Mouse (Mus musculus): ENCODE measurements around the gene Porcn. TPM values are rescaled to one million over a fixed set of nuclear protein-coding genes. Genes with fewer than 3 reads are reported as not detected.

The Porcn gene
- polyA plus RNA-seq, 1 experiment from 2014 or later, result 8.9 TPM

DNA sequence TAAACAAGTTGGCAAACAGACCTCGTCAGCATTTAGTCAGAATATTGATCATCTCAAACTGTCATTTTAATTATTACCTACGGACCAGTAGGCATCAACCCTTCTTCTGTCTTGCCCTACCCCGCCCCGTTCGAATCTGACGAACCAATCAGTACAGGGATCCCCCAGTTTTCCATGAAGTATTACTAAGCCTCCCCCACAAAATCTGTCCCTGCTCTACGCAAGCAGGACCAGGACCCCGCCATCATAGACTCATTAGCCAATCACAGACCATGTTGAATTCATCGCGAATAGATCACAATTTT, 13.0 kb downstream of the Porcn start, which contains the start of gene Ebp:
Ebp (minus strand) TSS at position 94 of the 305 bp plus-strand sequence.
- peak within 1 kb of the TSS; percentile 60; the same call in 1 of the 2 replicates for H3K9ac ChIP-seq (ENCODE audit: low read depth, low read length)
- peak within 1 kb of the TSS; percentile 50; the same call in 1 of the 2 replicates for H3K27ac ChIP-seq
- no peaks in the 10 kb centered on the region for H3K27me3 ChIP-seq (ENCODE audit: insufficient read depth, low read length)
- no peaks in the 10 kb centered on the region for H3K4me1 ChIP-seq (replicated peaks; ENCODE audit: insufficient read depth, low read length)
- DNase-seq (ENCODE audit: low spot score), result no peak
- peak within 1 kb of the TSS; percentile 46 for H3K4me3 ChIP-seq (replicated peaks; ENCODE audit: low read depth, low read length)
- no peak for ATAC-seq (replicated peaks; ENCODE audit: low FRiP score, low read depth)
- WGBS, result 41% methylated on average over 10 of the region's 10 CpGs
- no peak for TF ChIP-seq CTCF (IDR thresholded peaks at IDR 0.05; ENCODE audit: low read depth)
- no peaks in the 10 kb centered on the region for H3K9me3 ChIP-seq (replicated peaks; ENCODE audit: low read length)
- H3K36me3 ChIP-seq (ENCODE audit: insufficient read depth, low read length), result no peaks in the 10 kb centered on the region
- H3K4me2 ChIP-seq (ENCODE audit: low read length), result peak within 1 kb of the TSS; percentile 63

DNA sequence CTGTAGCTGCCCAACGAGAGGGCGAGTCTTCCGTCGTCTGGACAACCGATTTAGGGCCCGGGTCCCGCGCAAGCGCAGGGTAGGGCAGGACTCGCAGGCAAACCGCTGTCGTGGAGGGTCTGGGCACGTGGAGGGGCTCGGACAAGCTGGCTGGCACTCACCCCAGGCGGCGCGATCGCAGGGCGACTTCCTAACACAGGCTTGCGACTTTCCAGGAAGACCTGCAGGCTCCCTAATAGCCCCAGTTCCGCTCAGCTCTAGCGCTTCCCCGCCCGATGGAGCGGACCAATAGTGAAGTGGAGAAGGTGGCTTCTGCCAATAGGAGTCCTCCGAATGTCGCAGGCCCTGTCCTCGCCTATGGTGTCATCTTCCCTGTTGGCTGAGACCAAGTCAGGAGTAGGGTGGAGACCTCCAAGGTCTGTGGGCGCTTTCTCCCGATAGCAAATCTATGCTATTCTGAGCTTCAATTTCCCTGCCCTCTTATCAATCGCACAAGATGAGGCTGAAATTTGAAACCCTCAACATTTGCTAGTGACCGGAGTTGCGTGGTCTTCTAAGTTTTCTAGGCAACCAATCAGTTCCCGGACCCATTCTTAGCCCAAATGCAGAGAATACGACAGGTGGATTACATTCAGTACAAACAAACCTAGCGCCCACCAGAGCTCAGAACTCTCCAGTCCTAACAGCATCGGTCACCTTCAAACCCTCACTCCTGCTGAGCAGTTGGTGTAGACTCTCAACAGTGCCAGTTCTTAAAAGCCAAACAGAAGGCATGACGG, 13.5 kb downstream of the Porcn start:
- ATAC-seq (replicated peaks; ENCODE audit: low FRiP score, low read depth), result peak; percentile 98
- no peaks in the 10 kb centered on the region for H3K27me3 ChIP-seq (ENCODE audit: insufficient read depth, low read length)
- no peaks in the 10 kb centered on the region for H3K9me3 ChIP-seq (replicated peaks; ENCODE audit: low read length)
- peak overlapping the region; percentile 50; the same call in 1 of the 2 replicates for H3K27ac ChIP-seq
- 23% methylated on average over 38 of the region's 38 CpGs for WGBS
- peak overlapping the region; percentile 46 for H3K4me3 ChIP-seq (replicated peaks; ENCODE audit: low read depth, low read length)
- H3K9ac ChIP-seq (ENCODE audit: low read depth, low read length), result peak overlapping the region; percentile 60; the same call in 1 of the 2 replicates
- DNase-seq (ENCODE audit: low spot score), result peak; percentile 85
- peak overlapping the region; percentile 63 for H3K4me2 ChIP-seq (ENCODE audit: low read length)
- H3K4me1 ChIP-seq (replicated peaks; ENCODE audit: insufficient read depth, low read length), result no peaks in the 10 kb centered on the region
- TF ChIP-seq CTCF (IDR thresholded peaks at IDR 0.05; ENCODE audit: low read depth), result no peak
- H3K36me3 ChIP-seq (ENCODE audit: insufficient read depth, low read length), result no peaks in the 10 kb centered on the region

DNA sequence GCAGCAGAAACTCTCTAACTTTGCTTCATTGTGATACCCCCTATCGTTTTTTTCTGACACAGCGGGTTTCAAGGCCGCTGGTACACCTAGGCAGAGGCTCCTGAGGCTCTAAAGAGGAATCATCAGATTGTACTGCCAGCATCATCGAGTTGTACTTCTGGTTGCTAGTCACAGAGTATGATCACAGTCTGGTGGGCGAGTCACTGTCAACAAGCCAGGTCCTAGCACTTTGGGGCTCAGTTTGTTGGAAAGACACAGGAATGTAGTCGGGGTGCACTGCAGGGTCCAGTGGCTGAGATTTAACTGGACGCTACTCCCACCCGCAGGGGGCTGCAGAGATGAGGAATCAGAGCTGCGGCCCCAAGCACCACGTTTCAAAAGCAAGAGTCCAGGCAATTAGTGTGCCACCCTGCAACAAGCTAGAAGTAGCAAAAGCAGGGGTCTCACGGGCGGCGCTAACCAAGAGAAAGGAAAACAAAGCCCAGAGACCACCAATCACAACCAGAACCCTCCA, 14.1 kb downstream of the Porcn start:
- Histone ChIP-seq H3K9ac (ENCODE audit: low read depth, low read length) (peak overlapping the region; percentile 60; the same call in 1 of the 2 replicates), H3K4me3 (replicated peaks; ENCODE audit: low read depth, low read length) (peak overlapping the region; percentile 46), H3K4me1 (replicated peaks; ENCODE audit: insufficient read depth, low read length) (no peaks in the 10 kb centered on the region), H3K27me3 (ENCODE audit: insufficient read depth, low read length) (no peaks in the 10 kb centered on the region), H3K36me3 (ENCODE audit: insufficient read depth, low read length) (no peaks in the 10 kb centered on the region), H3K4me2 (ENCODE audit: low read length) (peak overlapping the region; percentile 63), H3K27ac (peak overlapping the region; percentile 36; the same call in 1 of the 2 replicates), H3K9me3 (replicated peaks; ENCODE audit: low read length) (no peaks in the 10 kb centered on the region)
- ATAC-seq (replicated peaks; ENCODE audit: low FRiP score, low read depth), result no peak
- no peak; the same call in 1 of the 2 replicates for TF ChIP-seq CTCF (IDR thresholded peaks at IDR 0.05; ENCODE audit: low read depth)
- 34% methylated on average over 13 of the region's 13 CpGs for WGBS
- DNase-seq (ENCODE audit: low spot score), result peak; percentile 40

DNA sequence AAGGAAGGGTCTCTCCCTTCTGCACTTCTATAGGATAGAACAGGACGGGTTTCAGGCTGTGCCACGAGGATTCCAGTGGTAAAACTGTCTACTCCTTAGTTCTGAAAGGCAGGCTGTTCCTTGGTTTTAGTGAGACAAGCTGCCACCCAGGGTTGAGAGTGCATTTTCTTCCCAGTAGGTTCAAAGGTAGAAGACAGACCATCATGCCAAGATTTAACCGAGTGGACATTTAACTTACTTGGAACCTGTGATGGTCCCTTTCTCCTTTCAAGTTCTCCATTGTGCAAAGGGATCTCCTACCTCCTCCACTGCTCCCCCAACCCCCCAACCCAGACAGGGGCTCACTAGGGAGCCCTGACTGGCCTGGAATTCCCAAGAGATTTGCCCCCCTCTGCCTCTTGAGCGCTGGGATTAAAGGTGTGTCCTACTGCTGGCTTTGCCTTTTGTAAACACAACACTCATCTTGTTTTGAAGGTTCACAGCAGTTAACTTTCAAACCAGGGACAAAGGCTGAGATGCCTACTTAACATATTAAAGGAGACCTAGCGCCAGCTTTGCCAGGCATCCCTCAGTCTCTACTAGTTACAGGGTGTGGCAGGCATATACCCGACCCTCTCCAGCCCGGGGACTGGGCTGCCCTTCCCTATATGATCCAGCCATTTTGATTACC, 23.3 kb downstream of the Porcn start:
- Histone ChIP-seq H3K4me2 (ENCODE audit: low read length) (no peak overlapping the region), H3K9me3 (replicated peaks; ENCODE audit: low read length) (no peaks in the 10 kb centered on the region), H3K9ac (ENCODE audit: low read depth, low read length) (no peak overlapping the region), H3K36me3 (ENCODE audit: insufficient read depth, low read length) (no peaks in the 10 kb centered on the region), H3K27me3 (ENCODE audit: insufficient read depth, low read length) (no peaks in the 10 kb centered on the region), H3K27ac (no peak overlapping the region), H3K4me3 (replicated peaks; ENCODE audit: low read depth, low read length) (no peak overlapping the region), H3K4me1 (replicated peaks; ENCODE audit: insufficient read depth, low read length) (no peaks in the 10 kb centered on the region)
- DNase-seq (ENCODE audit: low spot score) (no peak), ATAC-seq (replicated peaks; ENCODE audit: low FRiP score, low read depth) (no peak)
- 17% methylated on average over 7 of the region's 7 CpGs for WGBS
- TF ChIP-seq CTCF (IDR thresholded peaks at IDR 0.05; ENCODE audit: low read depth), result no peak

DNA sequence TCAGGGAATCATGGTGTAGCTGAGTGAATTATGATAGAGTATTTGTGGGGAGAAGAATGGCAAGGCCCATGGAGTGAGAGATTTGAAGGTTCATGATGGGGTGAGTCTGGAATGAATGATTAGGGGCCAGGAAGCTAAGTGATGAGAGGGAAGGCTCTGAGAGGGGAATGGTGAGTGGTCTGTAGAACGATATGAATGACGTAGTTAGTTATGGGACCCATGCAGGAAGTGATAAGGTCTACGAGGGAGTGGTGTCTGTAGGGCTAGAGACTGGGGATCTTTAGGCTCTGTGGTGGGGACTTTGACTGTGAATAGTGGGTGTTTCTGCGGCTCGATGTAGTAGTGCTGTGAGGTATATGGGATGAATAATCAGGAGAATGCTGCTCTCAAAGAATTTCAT, 26.7 kb downstream of the Porcn start:
- Histone ChIP-seq H3K27ac (no peak overlapping the region), H3K4me1 (replicated peaks; ENCODE audit: insufficient read depth, low read length) (no peaks in the 10 kb centered on the region), H3K4me2 (ENCODE audit: low read length) (no peak overlapping the region), H3K36me3 (ENCODE audit: insufficient read depth, low read length) (no peaks in the 10 kb centered on the region), H3K27me3 (ENCODE audit: insufficient read depth, low read length) (no peaks in the 10 kb centered on the region), H3K4me3 (replicated peaks; ENCODE audit: low read depth, low read length) (no peak overlapping the region), H3K9me3 (replicated peaks; ENCODE audit: low read length) (no peaks in the 10 kb centered on the region), H3K9ac (ENCODE audit: low read depth, low read length) (no peak overlapping the region)
- no peak for DNase-seq (ENCODE audit: low spot score)
- WGBS, result 91% methylated on average over 5 of the region's 5 CpGs
- no peak for ATAC-seq (replicated peaks; ENCODE audit: low FRiP score, low read depth)
- TF ChIP-seq CTCF (IDR thresholded peaks at IDR 0.05; ENCODE audit: low read depth), result no peak

DNA sequence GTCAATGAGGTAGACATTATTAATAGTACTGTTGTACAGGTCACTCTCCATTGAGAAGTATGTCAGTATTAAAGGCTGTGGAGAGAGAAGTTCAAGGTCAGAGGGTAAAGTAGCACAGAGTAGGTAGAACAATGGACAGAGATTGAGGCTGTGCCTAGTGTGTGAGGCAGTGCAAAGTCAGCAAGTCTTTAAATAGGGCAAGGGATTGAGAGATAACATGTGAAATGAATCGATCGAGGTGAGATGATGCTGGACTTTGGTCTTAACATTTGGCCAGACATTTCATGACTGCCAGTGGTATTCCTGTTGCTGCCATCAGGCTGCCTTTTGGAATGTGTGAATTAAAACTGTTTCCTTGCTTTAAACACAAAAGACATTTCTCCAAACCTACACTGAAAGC, 27.5 kb downstream of the Porcn start:
- Histone ChIP-seq H3K27ac (no peak overlapping the region), H3K4me2 (ENCODE audit: low read length) (no peak overlapping the region), H3K9ac (ENCODE audit: low read depth, low read length) (no peak overlapping the region), H3K27me3 (ENCODE audit: insufficient read depth, low read length) (no peaks in the 10 kb centered on the region), H3K36me3 (ENCODE audit: insufficient read depth, low read length) (no peaks in the 10 kb centered on the region), H3K4me3 (replicated peaks; ENCODE audit: low read depth, low read length) (no peak overlapping the region), H3K9me3 (replicated peaks; ENCODE audit: low read length) (no peaks in the 10 kb centered on the region), H3K4me1 (replicated peaks; ENCODE audit: insufficient read depth, low read length) (no peaks in the 10 kb centered on the region)
- TF ChIP-seq CTCF (IDR thresholded peaks at IDR 0.05; ENCODE audit: low read depth), result no peak
- WGBS, result 92% methylated on average over 2 of the region's 2 CpGs
- no peak for DNase-seq (ENCODE audit: low spot score)
- ATAC-seq (replicated peaks; ENCODE audit: low FRiP score, low read depth), result no peak

All from kidney, postnatal 0 days (tissue).